Mouse (Mus musculus): ENCODE measurements around the gene Rps6kb2. TPM values are rescaled to one million over a fixed set of nuclear protein-coding genes. Genes with fewer than 3 reads are reported as not detected.

The Rps6kb2 gene
- total RNA-seq, 1 experiment: 19.7 TPM

DNA sequence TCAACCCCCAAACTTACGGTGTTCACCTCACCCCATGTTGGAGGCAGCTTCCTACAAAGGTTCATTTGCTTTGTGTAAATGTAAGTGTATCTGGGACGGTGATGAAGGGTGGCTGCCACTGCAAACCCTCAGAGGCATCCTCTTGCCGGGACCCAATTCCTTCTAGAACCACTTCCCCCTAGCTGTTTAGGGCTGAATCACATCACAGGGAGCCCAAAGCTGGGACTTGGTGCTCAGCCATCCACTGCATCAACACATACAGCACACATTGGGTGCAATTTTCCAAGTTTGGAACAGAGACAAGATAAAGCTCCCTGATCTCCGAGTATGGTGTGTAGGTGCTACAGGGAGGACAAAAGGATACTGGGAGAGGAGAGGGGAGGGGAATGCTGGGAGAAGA is 41.7 kb upstream of the Rps6kb2 start:
- no peak for TF ChIP-seq HCFC1 (IDR thresholded peaks at IDR 0.05; ENCODE audit: borderline replicate concordance, insufficient read depth, low read length)
- TF ChIP-seq CHD2 (IDR thresholded peaks at IDR 0.05; ENCODE audit: low read depth, low read length): no peak
- no peak for TF ChIP-seq ZC3H11A (IDR thresholded peaks at IDR 0.05; ENCODE audit: borderline replicate concordance, low read depth, low read length)
- TF ChIP-seq MAFK (IDR thresholded peaks at IDR 0.05; ENCODE audit: insufficient read depth, low read depth, low read length): no peak
- TF ChIP-seq ZNF384 (IDR thresholded peaks at IDR 0.05; ENCODE audit: low read depth, low read length): no peak
- Histone ChIP-seq H3K4me1 (ENCODE audit: control insufficient read depth in 2 of 2, insufficient read depth in 2 of 2, low read length in 2 of 2, poor library complexity in 1 of 2) (peaks cover 4 to 21% of the 10 kb centered on the region in 2 experiments; a peak in 3 of 4 replicates), H3K27ac (ENCODE audit: insufficient read depth, low read depth, low read length, poor library complexity, severe bottlenecking) (no peak overlapping the region), H3K9me3 (ENCODE audit: control insufficient read depth, insufficient read depth, low read depth, low read length) (no peaks in the 10 kb centered on the region), H3K36me3 (ENCODE audit: control insufficient read depth, insufficient read depth, low read length, poor library complexity, severe bottlenecking) (peaks cover 6% of the 10 kb centered on the region; the same call in 1 of the 2 replicates), H3K4me3 (ENCODE audit: insufficient read depth in 1 of 2, low read depth in 1 of 2, low read length in 2 of 2, poor library complexity in 1 of 2, severe bottlenecking in 1 of 2) (no peak overlapping the region), H3K9ac (ENCODE audit: insufficient read depth, low read depth, low read length, poor library complexity, severe bottlenecking) (no peak overlapping the region)
- in situ Hi-C loops (cut with MboI; ENCODE audit: low sequenced_read_pairs in 2 of 2, unreplicated experiment in 2 of 2): no loop called here
- no peak for DNase-seq (ENCODE audit: low read depth, low spot score)

DNA sequence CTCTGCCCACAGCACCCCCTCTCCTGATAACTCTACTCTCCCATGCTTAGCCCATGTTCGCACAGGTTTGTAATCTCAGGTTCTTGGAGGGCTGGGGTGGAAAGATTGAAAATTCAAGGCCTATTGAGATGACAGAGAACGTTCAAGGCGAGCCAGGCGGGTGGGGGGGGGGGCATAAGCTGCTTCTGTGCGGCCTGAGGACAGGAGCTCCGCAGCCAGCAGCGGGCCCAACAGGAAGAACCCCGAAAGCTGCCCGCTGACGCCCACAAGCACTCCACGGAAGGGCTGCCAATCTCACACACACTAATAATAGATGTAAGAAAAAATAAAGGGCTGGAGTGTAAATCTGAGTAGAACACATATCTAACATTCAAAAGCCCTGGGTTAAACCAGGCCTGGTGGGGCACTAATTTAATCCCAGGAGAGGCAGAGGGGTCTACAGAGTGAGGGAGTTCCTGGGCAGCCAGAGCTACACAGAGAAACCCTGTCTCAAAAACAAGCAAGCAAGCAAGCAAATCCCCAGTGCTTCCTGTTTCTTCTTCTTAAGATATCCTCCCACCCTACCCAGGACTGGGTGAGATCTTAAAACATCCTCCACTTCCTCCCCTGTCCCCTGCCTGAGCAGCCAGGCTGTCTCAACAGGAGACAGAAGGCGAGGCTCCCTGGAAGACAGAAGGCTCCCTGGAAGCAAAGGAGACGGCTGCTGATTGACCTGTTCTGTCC is 40.6 kb upstream of the Rps6kb2 start:
- Histone ChIP-seq H3K4me1 (ENCODE audit: control insufficient read depth in 2 of 2, insufficient read depth in 2 of 2, low read length in 2 of 2, poor library complexity in 1 of 2) (peaks cover 2 to 19% of the 10 kb centered on the region in 2 experiments; a peak in 3 of 4 replicates), H3K36me3 (ENCODE audit: control insufficient read depth, insufficient read depth, low read length, poor library complexity, severe bottlenecking) (peaks cover 15% of the 10 kb centered on the region), H3K27ac (ENCODE audit: insufficient read depth, low read depth, low read length, poor library complexity, severe bottlenecking) (no peak overlapping the region), H3K9me3 (ENCODE audit: control insufficient read depth, insufficient read depth, low read depth, low read length) (no peaks in the 10 kb centered on the region), H3K9ac (ENCODE audit: insufficient read depth, low read depth, low read length, poor library complexity, severe bottlenecking) (no peak overlapping the region), H3K4me3 (ENCODE audit: insufficient read depth in 1 of 2, low read depth in 1 of 2, low read length in 2 of 2, poor library complexity in 1 of 2, severe bottlenecking in 1 of 2) (no peak overlapping the region)
- DNase-seq (ENCODE audit: low read depth, low spot score): no peak
- in situ Hi-C loops (cut with MboI; ENCODE audit: low sequenced_read_pairs in 2 of 2, unreplicated experiment in 2 of 2): no loop called here
- TF ChIP-seq ZC3H11A (IDR thresholded peaks at IDR 0.05; ENCODE audit: borderline replicate concordance, low read depth, low read length) (no peak), HCFC1 (IDR thresholded peaks at IDR 0.05; ENCODE audit: borderline replicate concordance, insufficient read depth, low read length) (no peak), CHD2 (IDR thresholded peaks at IDR 0.05; ENCODE audit: low read depth, low read length) (no peak), ZNF384 (IDR thresholded peaks at IDR 0.05; ENCODE audit: low read depth, low read length) (no peak), MAFK (IDR thresholded peaks at IDR 0.05; ENCODE audit: insufficient read depth, low read depth, low read length) (no peak)

DNA sequence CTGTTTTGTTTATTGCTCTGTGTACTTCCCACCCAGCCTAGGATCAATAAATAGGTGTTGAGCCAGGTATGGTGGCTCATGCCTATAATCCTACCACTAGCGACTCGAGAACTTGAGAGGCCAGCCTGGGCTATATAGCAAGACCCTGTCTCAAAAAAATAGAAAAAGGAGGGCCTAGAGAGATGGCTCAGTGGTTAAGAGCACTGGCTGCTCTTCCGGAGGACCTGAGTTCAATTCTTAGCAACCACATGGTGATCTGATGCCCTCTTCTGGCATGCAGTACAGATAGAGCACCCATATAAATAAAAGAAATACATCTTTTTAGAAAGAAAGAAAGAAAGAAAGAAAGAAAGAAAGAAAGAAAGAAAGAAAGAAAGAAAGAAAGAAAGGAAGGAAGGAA is 40.0 kb upstream of the Rps6kb2 start:
- Histone ChIP-seq H3K4me1 (ENCODE audit: control insufficient read depth in 2 of 2, insufficient read depth in 2 of 2, low read length in 2 of 2, poor library complexity in 1 of 2) (peaks cover 2 to 14% of the 10 kb centered on the region in 2 experiments; a peak in 2 of 4 replicates), H3K27ac (ENCODE audit: insufficient read depth, low read depth, low read length, poor library complexity, severe bottlenecking) (no peak overlapping the region), H3K9me3 (ENCODE audit: control insufficient read depth, insufficient read depth, low read depth, low read length) (no peaks in the 10 kb centered on the region), H3K9ac (ENCODE audit: insufficient read depth, low read depth, low read length, poor library complexity, severe bottlenecking) (no peak overlapping the region), H3K36me3 (ENCODE audit: control insufficient read depth, insufficient read depth, low read length, poor library complexity, severe bottlenecking) (peaks cover 15% of the 10 kb centered on the region), H3K4me3 (ENCODE audit: insufficient read depth in 1 of 2, low read depth in 1 of 2, low read length in 2 of 2, poor library complexity in 1 of 2, severe bottlenecking in 1 of 2) (no peak overlapping the region)
- in situ Hi-C loops (cut with MboI; ENCODE audit: low sequenced_read_pairs in 2 of 2, unreplicated experiment in 2 of 2): no loop called here
- DNase-seq (ENCODE audit: low read depth, low spot score): no peak
- TF ChIP-seq ZC3H11A (IDR thresholded peaks at IDR 0.05; ENCODE audit: borderline replicate concordance, low read depth, low read length): no peak
- TF ChIP-seq HCFC1 (IDR thresholded peaks at IDR 0.05; ENCODE audit: borderline replicate concordance, insufficient read depth, low read length): no peak
- TF ChIP-seq CHD2 (IDR thresholded peaks at IDR 0.05; ENCODE audit: low read depth, low read length): no peak
- TF ChIP-seq MAFK (IDR thresholded peaks at IDR 0.05; ENCODE audit: insufficient read depth, low read depth, low read length): no peak
- no peak for TF ChIP-seq ZNF384 (IDR thresholded peaks at IDR 0.05; ENCODE audit: low read depth, low read length)

DNA sequence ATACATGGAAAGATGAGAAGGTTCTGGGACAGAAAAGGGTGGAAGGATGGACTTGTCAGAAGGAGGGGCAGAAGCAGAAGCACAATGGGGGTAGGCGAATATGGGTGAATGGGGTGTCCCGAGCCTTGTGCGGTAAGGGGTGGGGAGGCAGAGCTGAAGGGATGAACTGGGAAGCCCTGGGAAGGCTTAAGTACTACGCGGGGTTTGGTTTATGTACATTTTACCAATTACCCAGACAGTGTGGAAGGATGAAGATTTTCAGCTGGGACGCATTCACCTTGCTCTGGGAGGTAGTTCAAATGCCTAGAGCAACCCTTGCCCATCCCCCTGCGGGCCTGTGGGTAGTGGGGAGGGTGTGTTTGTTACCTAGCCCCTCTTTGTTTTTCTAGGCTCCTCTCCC is 39.0 kb upstream of the Rps6kb2 start:
- no peaks in the 10 kb centered on the region for H3K9me3 ChIP-seq (ENCODE audit: control insufficient read depth, insufficient read depth, low read depth, low read length)
- H3K27ac ChIP-seq (ENCODE audit: insufficient read depth, low read depth, low read length, poor library complexity, severe bottlenecking): no peak overlapping the region
- peak overlapping the region; percentile 53 to 58 for H3K4me3 ChIP-seq (ENCODE audit: insufficient read depth in 1 of 2, low read depth in 1 of 2, low read length in 2 of 2, poor library complexity in 1 of 2, severe bottlenecking in 1 of 2)
- H3K4me1 ChIP-seq (ENCODE audit: control insufficient read depth in 2 of 2, insufficient read depth in 2 of 2, low read length in 2 of 2, poor library complexity in 1 of 2): peaks cover 2 to 12% of the 10 kb centered on the region in 2 experiments; a peak in 2 of 4 replicates
- in situ Hi-C loops (cut with MboI; ENCODE audit: low sequenced_read_pairs in 2 of 2, unreplicated experiment in 2 of 2): no loop called here
- TF ChIP-seq HCFC1 (IDR thresholded peaks at IDR 0.05; ENCODE audit: borderline replicate concordance, insufficient read depth, low read length) (no peak), CHD2 (IDR thresholded peaks at IDR 0.05; ENCODE audit: low read depth, low read length) (no peak), MAFK (IDR thresholded peaks at IDR 0.05; ENCODE audit: insufficient read depth, low read depth, low read length) (no peak), ZC3H11A (IDR thresholded peaks at IDR 0.05; ENCODE audit: borderline replicate concordance, low read depth, low read length) (no peak), ZNF384 (IDR thresholded peaks at IDR 0.05; ENCODE audit: low read depth, low read length) (no peak)
- H3K9ac ChIP-seq (ENCODE audit: insufficient read depth, low read depth, low read length, poor library complexity, severe bottlenecking): peak overlapping the region; percentile 73
- peaks cover 23% of the 10 kb centered on the region for H3K36me3 ChIP-seq (ENCODE audit: control insufficient read depth, insufficient read depth, low read length, poor library complexity, severe bottlenecking)
- DNase-seq (ENCODE audit: low read depth, low spot score): no peak
